Mouse (Mus musculus) megakaryocyte progenitor cell, adult 5-6 weeks (primary cell): Measurements from ENCODE around the gene Zfp119a. TPM values are rescaled to one million over a fixed set of nuclear protein-coding genes. Genes with fewer than 3 reads are reported as not detected.
A peak's percentile ranks its signal among the peaks of the same experiment; 100 is the strongest.
"Not testable (repeated sequence)": the region's sequence is repeated elsewhere in the genome, so short reads cannot be mapped to it uniquely, and the experiment has no call there.

Source experiments
- ATAC-seq: replicated peaks from 2 replicates; pipeline ENCODE4 v1.8.0; 2016; ENCODE audit warnings: mild to moderate bottlenecking, moderate TSS enrichment, inconsistent platforms; ENCODE audit not compliant: poor library complexity
- total RNA-seq, 2 experiments: library from RNA; stranded (forward) in 1 of 2; stranded (reverse) in 1 of 2; fragments of 157-497, 149-512 nt in 1 of 2; fragments of 200-1000 nt in 1 of 2; gene quantifications; 2 replicates each; pipeline versions ENCODE4 v1.2.3 to v1.2.4; 2015 to 2017

Zfp119a gene
- total RNA-seq (2015): 5.9 and 9.2 TPM in 2 replicates
- total RNA-seq (2017): 3.9 and 6.8 TPM in 2 replicates

- ATAC-seq: peak; percentile 94
Measured at GRCm38 (mm10) chr17:55878636-55879369, at the start of gene Zfp119a. Gene Zfp119a (minus strand): TSS chr17:55878930.

GRCm38 (mm10) chr17:55906669-55907068 is 27.9 kb upstream of the Zfp119a start:
- ATAC-seq: no peak

DNA sequence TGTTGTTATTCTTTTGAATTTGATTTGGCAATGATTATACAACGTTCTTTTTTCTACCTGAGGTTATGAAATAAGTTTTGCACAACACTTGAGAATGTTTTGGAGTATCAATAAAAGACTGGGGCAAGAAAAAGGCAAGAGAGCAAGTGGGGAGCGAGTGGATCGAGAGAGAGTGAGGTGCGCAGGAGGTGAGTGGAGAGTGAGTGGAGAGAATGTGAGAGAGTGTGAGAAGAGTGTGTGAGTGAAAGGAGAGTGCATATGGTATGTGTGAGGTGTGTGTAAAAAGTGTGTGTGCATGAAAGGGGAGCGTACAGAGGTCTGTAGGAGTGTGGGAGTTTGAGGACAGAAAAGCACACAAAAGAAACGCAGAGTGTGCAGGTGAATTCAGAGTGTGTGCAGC is 25.4 kb upstream of the Zfp119a start:
- no peak for ATAC-seq

DNA sequence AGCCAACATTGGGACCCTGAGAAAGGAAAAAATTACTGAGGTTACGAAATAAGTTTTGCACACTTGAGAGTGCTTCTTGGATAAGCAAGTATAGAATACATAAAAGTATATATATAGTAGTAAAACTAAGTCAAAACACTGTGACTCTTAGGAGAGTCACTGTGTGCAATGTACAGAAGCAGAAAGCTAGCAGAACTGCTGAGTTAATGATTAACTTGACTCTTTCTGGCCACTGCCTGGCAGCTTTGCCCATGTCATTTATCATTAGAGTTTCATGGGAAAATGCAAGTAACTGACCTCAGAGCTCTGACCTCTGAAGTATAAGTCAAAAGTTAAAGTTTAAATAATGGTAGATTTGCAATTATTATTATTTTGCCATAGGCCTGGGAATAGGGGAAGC is 25.0 kb upstream of the Zfp119a start:
- ATAC-seq: no peak

DNA sequence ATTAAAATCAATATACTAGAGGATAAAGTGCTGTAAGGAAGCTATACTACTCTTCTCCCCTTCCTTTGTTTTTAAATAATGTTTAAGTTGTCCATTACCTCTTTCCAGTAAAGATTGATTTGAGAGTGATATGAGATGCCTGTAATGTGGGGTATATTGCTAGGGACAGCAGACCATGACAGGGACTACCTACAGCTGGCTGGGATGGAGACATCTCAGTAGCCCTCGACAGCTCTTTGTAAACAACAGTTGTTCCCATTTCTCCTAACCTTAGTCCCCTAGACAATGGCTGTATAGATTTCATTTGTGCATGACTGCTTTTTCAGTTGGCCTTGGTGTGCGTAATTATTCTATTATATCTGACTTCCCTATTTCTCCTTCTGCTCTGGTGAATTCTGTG is 24.4 kb upstream of the Zfp119a start:
- ATAC-seq: no peak

DNA sequence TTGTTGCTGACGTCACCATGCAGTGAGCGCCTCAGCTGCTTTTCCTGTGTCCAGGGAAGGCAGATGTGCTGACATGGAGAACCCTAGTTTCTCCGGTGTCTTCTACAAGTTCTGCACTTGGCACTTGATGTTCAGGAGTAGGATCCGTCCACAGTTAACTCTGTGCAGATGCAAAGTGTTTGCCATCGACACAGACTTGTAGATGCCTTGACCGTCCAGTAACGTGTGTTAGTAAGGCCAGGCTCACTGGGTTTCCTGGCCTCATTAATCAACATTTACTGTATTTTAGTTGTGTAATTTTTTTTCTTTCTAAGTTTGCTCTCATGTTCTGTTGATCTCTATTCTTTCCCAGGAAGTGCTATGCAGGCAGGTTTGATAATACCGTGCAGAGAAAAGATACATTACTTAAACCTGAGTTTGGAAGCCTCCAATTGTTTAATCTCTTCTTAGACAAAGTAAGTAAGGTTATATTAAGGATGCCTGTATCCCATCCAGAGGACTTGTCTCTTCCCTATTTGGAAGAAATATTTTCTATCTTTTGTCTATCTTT is 13.8 kb upstream of the Zfp119a start:
- not testable (repeated sequence) for ATAC-seq

DNA sequence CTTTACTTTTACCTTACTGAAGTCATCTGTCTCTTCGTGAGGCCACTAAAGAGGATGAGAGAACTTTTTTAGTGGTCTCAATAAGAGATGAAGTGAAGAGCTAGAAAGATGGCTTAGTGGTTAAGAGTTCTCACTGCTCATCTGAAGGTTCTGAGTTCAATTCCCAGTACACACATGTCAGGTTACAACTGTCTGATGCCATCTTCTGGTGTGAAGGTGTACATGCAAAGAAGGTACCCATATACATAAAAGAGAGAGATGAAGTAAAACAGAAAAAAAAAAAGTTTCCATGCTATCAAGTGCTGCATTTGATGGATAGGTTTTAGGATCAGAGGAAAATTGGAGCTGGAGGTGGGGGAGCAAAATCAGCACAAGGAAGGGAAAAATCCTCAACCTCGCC is 6.2 kb upstream of the Zfp119a start:
- ATAC-seq: peak; percentile 89

GRCm38 (mm10) chr17:55883631-55884030 is 4.9 kb upstream of the Zfp119a start:
- ATAC-seq: no peak

- ATAC-seq: not testable (repeated sequence)
Measured at GRCm38 (mm10) chr17:55878282-55878635, 471 bp downstream of the Zfp119a start.

DNA sequence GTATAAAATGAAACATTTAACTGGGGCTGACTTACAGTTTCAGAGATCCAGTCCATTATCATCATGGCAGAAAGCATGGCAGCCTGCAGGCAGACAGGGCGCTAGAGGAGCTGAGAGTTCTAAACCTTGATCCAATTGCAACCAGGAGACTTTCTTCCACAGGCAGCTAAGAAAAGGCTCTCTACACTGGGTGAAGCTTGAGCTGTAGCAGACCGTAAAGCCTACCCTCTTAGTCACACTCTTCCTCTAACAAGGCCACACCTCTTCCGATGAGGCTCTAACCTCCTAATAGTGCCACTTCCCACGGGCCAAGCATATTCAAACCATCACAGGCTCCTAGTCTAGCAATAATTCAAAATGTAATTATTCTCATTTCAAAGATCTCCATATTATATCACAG is 1.5 kb downstream of the Zfp119a start:
- ATAC-seq: no peak

- ATAC-seq: no peak
Measured at GRCm38 (mm10) chr17:55843067-55843466, 35.7 kb downstream of the Zfp119a start.

GRCm38 (mm10) chr17:55821566-55821965 is 57.2 kb downstream of the Zfp119a start:
- ATAC-seq: no peak

- ATAC-seq: peak; percentile 34; the same call in 1 of the 2 replicates
Measured at GRCm38 (mm10) chr17:55816853-55817252, 61.9 kb downstream of the Zfp119a start.

Other genes with a start within 250 kb of the Zfp119a start
- 16.5 and 30.6 TPM in 2 replicates for gene Pot1b, start 166.3 kb downstream of the Zfp119a start, total RNA-seq (2015)
- 29.8 and 38.3 TPM in 2 replicates for gene Pot1b, start 166.3 kb downstream of the Zfp119a start, total RNA-seq (2017)
- 0.35 and 2.3 TPM in 2 replicates for gene Adgre4, start 128.9 kb downstream of the Zfp119a start, total RNA-seq (2015)
- gene Adgre4, start 128.9 kb downstream of the Zfp119a start, total RNA-seq (2017): 0.10 and 0.67 TPM in 2 replicates
- gene Zfp959, start 13.2 kb upstream of the Zfp119a start, total RNA-seq (2015): 12.5 and 17.0 TPM in 2 replicates
- 10.3 and 10.7 TPM in 2 replicates for gene Zfp959, start 13.2 kb upstream of the Zfp119a start, total RNA-seq (2017)
- 3.8 and 5.5 TPM in 2 replicates for gene Zfp119b, start 70.6 kb upstream of the Zfp119a start, total RNA-seq (2015)
- gene Zfp119b, start 70.6 kb upstream of the Zfp119a start, total RNA-seq (2017): 4.8 and 5.2 TPM in 2 replicates
- 14.4 and 20.5 TPM in 2 replicates for gene Ebi3, start 73.7 kb upstream of the Zfp119a start, total RNA-seq (2015)
- 13.8 and 17.7 TPM in 2 replicates for gene Ebi3, start 73.7 kb upstream of the Zfp119a start, total RNA-seq (2017)
- gene Yju2, start 80.2 kb upstream of the Zfp119a start, total RNA-seq (2015): 7.4 and 11.0 TPM in 2 replicates
- 21.8 and 23.3 TPM in 2 replicates for gene Yju2, start 80.2 kb upstream of the Zfp119a start, total RNA-seq (2017)
- 0.39 and 0.98 TPM in 2 replicates for gene Shd, start 91.5 kb upstream of the Zfp119a start, total RNA-seq (2015)
- not detected in 2 replicates for gene Shd, start 91.5 kb upstream of the Zfp119a start, total RNA-seq (2017)
- not detected in 2 replicates for gene Fsd1, start 107.6 kb upstream of the Zfp119a start, total RNA-seq (2015)
- not detected in 2 replicates for gene Fsd1, start 107.6 kb upstream of the Zfp119a start, total RNA-seq (2017)
- 0.32 TPM in 1 of 2 replicates, not detected in the other for gene Stap2, start 126.7 kb upstream of the Zfp119a start, total RNA-seq (2015)
- gene Stap2, start 126.7 kb upstream of the Zfp119a start, total RNA-seq (2017): not detected in 2 replicates
- 9.2 and 17.4 TPM in 2 replicates for gene Mpnd, start 126.8 kb upstream of the Zfp119a start, total RNA-seq (2015)
- 76.6 and 92.5 TPM in 2 replicates for gene Mpnd, start 126.8 kb upstream of the Zfp119a start, total RNA-seq (2017)
- gene Sh3gl1, start 157.7 kb upstream of the Zfp119a start, total RNA-seq (2015): 19.1 TPM in 2 replicates
- gene Sh3gl1, start 157.7 kb upstream of the Zfp119a start, total RNA-seq (2017): 22.1 and 25.0 TPM in 2 replicates
- 15.5 and 16.7 TPM in 2 replicates for gene Chaf1a, start 161.5 kb upstream of the Zfp119a start, total RNA-seq (2015)
- 32.3 and 33.9 TPM in 2 replicates for gene Chaf1a, start 161.5 kb upstream of the Zfp119a start, total RNA-seq (2017)
- 13.6 and 13.7 TPM in 2 replicates for gene Ubxn6, start 196.1 kb upstream of the Zfp119a start, total RNA-seq (2015)
- gene Ubxn6, start 196.1 kb upstream of the Zfp119a start, total RNA-seq (2017): 17.4 and 19.9 TPM in 2 replicates
- gene Hdgfl2, start 200.7 kb upstream of the Zfp119a start, total RNA-seq (2015): 20.7 and 25.4 TPM in 2 replicates
- 80.0 and 87.8 TPM in 2 replicates for gene Hdgfl2, start 200.7 kb upstream of the Zfp119a start, total RNA-seq (2017)
- not detected in 2 replicates for gene Plin4, start 230.9 kb upstream of the Zfp119a start, total RNA-seq (2015)
- not detected in 2 replicates for gene Plin4, start 230.9 kb upstream of the Zfp119a start, total RNA-seq (2017)
- gene Plin5, start 238.7 kb upstream of the Zfp119a start, total RNA-seq (2015): 0.17 TPM in 1 of 2 replicates, not detected in the other
- gene Plin5, start 238.7 kb upstream of the Zfp119a start, total RNA-seq (2017): 0.14 TPM in 1 of 2 replicates, not detected in the other
- gene Lrg1, start 243.1 kb upstream of the Zfp119a start, total RNA-seq (2015): 1.6 and 3.6 TPM in 2 replicates
- gene Lrg1, start 243.1 kb upstream of the Zfp119a start, total RNA-seq (2017): 1.4 and 4.7 TPM in 2 replicates